Mouse (Mus musculus) heart, adult 2 months (tissue): ENCODE measurements around the gene Wfdc5.

Experiments
- EP300 ChIP-seq: fragments of 200-500 bp; IDR thresholded peaks from 2 replicates; pipeline ENCODE4 v1.6.1; 2011; ENCODE audit warnings: low read depth, low read length, control low read depth; ENCODE audit not compliant: insufficient read depth
- POLR2A ChIP-seq: fragments of 200-500 bp; IDR thresholded peaks from 2 replicates; pipeline ENCODE4 v1.6.1; 2011; ENCODE audit warnings: mild to moderate bottlenecking, low read depth, low read length, control low read depth; ENCODE audit not compliant: insufficient read depth

DNA sequence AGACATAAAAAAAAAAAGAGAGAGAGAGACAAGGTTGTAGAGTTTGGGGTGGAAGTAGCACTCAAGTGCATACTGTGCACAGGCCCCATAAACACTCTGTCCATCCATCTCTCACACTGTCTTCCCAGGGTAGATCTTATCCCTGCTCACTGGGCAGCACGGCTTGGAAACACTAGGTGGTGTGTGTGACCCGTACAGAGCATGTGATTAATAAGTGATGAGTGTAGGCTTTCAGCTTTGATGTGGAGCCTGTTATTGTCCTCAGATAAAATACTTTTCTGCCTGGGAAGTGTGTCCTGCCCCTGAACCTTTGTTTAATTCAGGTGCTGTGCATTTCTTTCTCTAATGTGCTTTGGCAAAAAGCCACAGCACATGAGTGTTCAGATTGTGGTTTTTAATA is 46.1 kb downstream of the Wfdc5 start:
- TF ChIP-seq EP300 = no peak
- TF ChIP-seq POLR2A = no peak
